ENCODE assay signal across 27 mouse cellular contexts in genomic region chr5:8062469-8062868, GRCm38 (mm10). TPM values are rescaled to one million over a fixed set of nuclear protein-coding genes. Genes with fewer than 3 reads are reported as not detected.
DNase-seq lines count a peak whose midpoint lies in the region; ATAC-seq and TF ChIP-seq lines count a peak whose summit lies in the region.
"Had no signal": no experiment of that assay in that cellular context is flagged by ENCODE, and none has a peak within 500 bp of the region (broad histone marks: within the 10 kb centered on the region; RNA-seq: fewer than 3 reads in every experiment).

No protein-coding gene starts in this region.

- no peak overlapping the region for H3K9ac ChIP-seq in liver, embryonic 13.5 days
- no peak overlapping the region for H3K9ac ChIP-seq in liver, postnatal 0 days (replicated peaks)
- no peak overlapping the region for H3K9ac ChIP-seq in heart, adult 2 months (ENCODE audit: low read depth, low read length)
- H3K9ac ChIP-seq: embryonic facial prominence, embryonic 12.5 days; embryonic facial prominence, embryonic 15.5 days; forebrain, postnatal 0 days; heart, embryonic 13.5 days; hindbrain, embryonic 14.5 days had no signal

- 0 out of 2 replicates have a peak, but pooled peaks cover 2% of the 10 kb centered on the region for H3K79me2 ChIP-seq in heart, adult 2 months (replicated peaks; ENCODE audit: control insufficient read depth, insufficient read depth, low read length)

- no peaks in the 10 kb centered on the region for H3K9me3 ChIP-seq in liver, embryonic 13.5 days (replicated peaks)
- no peaks in the 10 kb centered on the region for H3K9me3 ChIP-seq in liver, postnatal 0 days (ENCODE audit: low read length)
- H3K9me3 ChIP-seq: embryonic facial prominence, embryonic 12.5 days; embryonic facial prominence, embryonic 15.5 days; heart, embryonic 10.5 days; heart, embryonic 13.5 days had no signal

- WGBS in liver, embryonic 13.5 days (ENCODE audit: insufficient replicate concordance): 90% methylated on average over 2 of the region's 2 CpGs
- WGBS in liver, postnatal 0 days (ENCODE audit: insufficient replicate concordance): 83% methylated on average over 2 of the region's 2 CpGs
- 92% methylated on average over 2 of the region's 2 CpGs for WGBS in heart, adult 2 months

- H3K4me1 ChIP-seq in liver, embryonic 13.5 days (replicated peaks): peaks cover 33% of the 10 kb centered on the region
- H3K4me1 ChIP-seq in liver, postnatal 0 days (ENCODE audit: insufficient read depth): no peaks in the 10 kb centered on the region
- peaks cover 3% of the 10 kb centered on the region for H3K4me1 ChIP-seq in heart, adult 2 months (ENCODE audit: control insufficient read depth, insufficient read depth, low read length)

- 0 out of 2 replicates have a peak overlapping the region, but pooled peaks have one; percentile 28 for H3K4me3 ChIP-seq in liver, embryonic 13.5 days (replicated peaks)
- no peak overlapping the region for H3K4me3 ChIP-seq in liver, postnatal 0 days (ENCODE audit: low read depth, low read length)
- H3K4me3 ChIP-seq in heart, adult 2 months: no peak overlapping the region
- H3K4me3 ChIP-seq: embryonic facial prominence, embryonic 12.5 days; embryonic facial prominence, embryonic 15.5 days; gastrocnemius, adult 2 months; heart, embryonic 10.5 days; heart, embryonic 13.5 days had no signal

- H3K36me3 ChIP-seq in liver, embryonic 13.5 days: peaks cover 79% of the 10 kb centered on the region
- peaks cover 56% of the 10 kb centered on the region for H3K36me3 ChIP-seq in liver, postnatal 0 days (replicated peaks; ENCODE audit: insufficient read depth, low read length)
- peaks cover 22% of the 10 kb centered on the region for H3K36me3 ChIP-seq in heart, adult 2 months (ENCODE audit: control insufficient read depth, insufficient read depth, low read length)

- no peak for TF ChIP-seq POLR2A in heart, adult 2 months (IDR thresholded peaks at IDR 0.05; ENCODE audit: insufficient read depth, low read depth, low read length)

- DNase-seq in liver, embryonic 13.5 days: no peak
- DNase-seq in liver, postnatal 0 days: no peak
- no peak for DNase-seq in heart, adult 2 months
- no peak for DNase-seq in heart, adult 9 months (ENCODE audit: low spot score in 2 of 2)
- DNase-seq: adrenal gland, adult 2 months; adrenal gland, postnatal 14 days; cerebellum, adult 11 months; cerebellum, adult 2 months; cerebellum, adult 9-11 months; cerebellum, postnatal 25 days; forebrain, postnatal 0 days; gastrocnemius, adult 2 months; gastrocnemius, postnatal 14 days; heart, adult 11 months; heart, postnatal 14 days; heart, postnatal 4 days had no signal

- peak overlapping the region; percentile 56 for H3K4me2 ChIP-seq in liver, embryonic 13.5 days
- no peak overlapping the region for H3K4me2 ChIP-seq in liver, postnatal 0 days (ENCODE audit: low read depth, low read length)
- H3K4me2 ChIP-seq: embryonic facial prominence, embryonic 12.5 days; embryonic facial prominence, embryonic 15.5 days; heart, embryonic 13.5 days; hindbrain, embryonic 14.5 days had no signal

- intact Hi-C loops in heart, adult 2 months (cut with DNase I): no loop called here

- no peak for ATAC-seq in liver, embryonic 13.5 days (ENCODE audit: low read depth)
- no peak for ATAC-seq in liver, postnatal 0 days
- ATAC-seq in granulocyte monocyte progenitor cell, adult 5-6 weeks (replicated peaks; ENCODE audit: poor library complexity, severe bottlenecking): peak; percentile 62
- ATAC-seq in megakaryocyte, adult 5-6 weeks (ENCODE audit: poor library complexity, severe bottlenecking): peak; percentile 83
- ATAC-seq: CD4-positive, CD25-positive, alpha-beta regulatory T cell, adult 4 months; forebrain, embryonic 14.5 days; forebrain, postnatal 0 days; hindbrain, postnatal 0 days; inflammation-experienced regulatory T-cells, adult 6 months had no signal

- peak overlapping the region; percentile 77 for H3K27ac ChIP-seq in liver, embryonic 13.5 days
- no peak overlapping the region for H3K27ac ChIP-seq in liver, postnatal 0 days (ENCODE audit: low read depth)
- no peak overlapping the region for H3K27ac ChIP-seq in heart, adult 2 months
- H3K27ac ChIP-seq: embryonic facial prominence, embryonic 12.5 days; embryonic facial prominence, embryonic 15.5 days; gastrocnemius, adult 2 months; heart, embryonic 10.5 days; heart, embryonic 13.5 days; hindbrain, embryonic 14.5 days; hindbrain, postnatal 0 days had no signal

- TF ChIP-seq EP300 in liver, postnatal 0 days (IDR thresholded peaks at IDR 0.05; ENCODE audit: low read depth): no peak
- TF ChIP-seq EP300 in heart, adult 2 months (IDR thresholded peaks at IDR 0.05; ENCODE audit: insufficient read depth, low read depth, low read length): no peak

- H3K27me3 ChIP-seq in liver, embryonic 13.5 days: no peaks in the 10 kb centered on the region
- no peaks in the 10 kb centered on the region for H3K27me3 ChIP-seq in liver, postnatal 0 days (ENCODE audit: insufficient read depth, low read length)
- H3K27me3 ChIP-seq in heart, adult 2 months (ENCODE audit: control insufficient read depth, insufficient read depth, low read length): no peaks in the 10 kb centered on the region
- H3K27me3 ChIP-seq: embryonic facial prominence, embryonic 12.5 days; embryonic facial prominence, embryonic 15.5 days; heart, embryonic 13.5 days had no signal

- TF ChIP-seq CTCF in liver, postnatal 0 days (IDR thresholded peaks at IDR 0.05; ENCODE audit: low read depth): no peak
- TF ChIP-seq CTCF in heart, adult 2 months (IDR thresholded peaks at IDR 0.05): no peak

RNA-seq across cellular contexts. Expression of gene Sri, which starts 16.6 kb away (rescaled TPM):
- polyA plus RNA-seq in liver, embryonic 13.5 days (2015; fragmentation: Nextera tagmentation; extraction: Ambion mirVana): 214 and 226 TPM in 2 replicates
- polyA plus RNA-seq in liver, postnatal 0 days (2015; fragmentation: Nextera tagmentation; extraction: Ambion mirVana): 132 and 136 TPM in 2 replicates
- 120 and 174 TPM in 2 replicates for total RNA-seq in granulocyte monocyte progenitor cell, adult 5-6 weeks (2014; fragmentation: Nextera tagmentation)
- total RNA-seq in granulocyte monocyte progenitor cell, adult 5-6 weeks (2017): 124 and 125 TPM in 2 replicates
- 291 and 295 TPM in 2 replicates for total RNA-seq in megakaryocyte, adult 5-6 weeks (2015)
- total RNA-seq in megakaryocyte, adult 5-6 weeks (2017): 122 and 177 TPM in 2 replicates
- 10 to 100 TPM; 84.5 to 97.1 TPM for total RNA-seq in heart, adult 2 months (2021)
- 80.8 and 113 TPM in 2 replicates for polyA plus RNA-seq in heart, adult 2 months (2012; rRNA removed)

Comparison
In these comparisons a context has a peak if more than half of its experiments do, and no peak if none do; other contexts are left out.
1. ATAC-seq: peak in granulocyte monocyte progenitor cell, adult 5-6 weeks (single experiment) and megakaryocyte, adult 5-6 weeks (single experiment); none in liver, embryonic 13.5 days (single experiment) and liver, postnatal 0 days (single experiment).